Mouse (Mus musculus) ES-Bruce4 (cell line): ENCODE measurements at regions not wholly inside any gene's neighbourhood (a gene's known extent, or its start where the extent isn't known, plus 50 kb on each side); places are given as distances from the start of the nearest gene placed in this dataset.
"Not testable (repeated sequence)": the region's sequence is repeated elsewhere in the genome, so short reads cannot be mapped to it uniquely, and the experiment has no call there.

Source experiments
- CTCF ChIP-seq: IDR thresholded peaks from one replicate; pipeline ENCODE4 v1.8.1; 2011; ENCODE audit warnings: low read depth, low read length
- EP300 ChIP-seq: IDR thresholded peaks from 2 replicates; pipeline ENCODE4 v1.6.1; 2011; ENCODE audit warnings: low read depth, low read length; ENCODE audit not compliant: insufficient read depth
- POLR2A ChIP-seq: IDR thresholded peaks from one replicate; pipeline ENCODE4 v1.8.1; 2011; ENCODE audit warnings: low read length; ENCODE audit not compliant: insufficient read depth

- TF ChIP-seq POLR2A, CTCF, EP300: not testable (repeated sequence)
Observed at GRCm38 (mm10) chr4:22763026-22763425, 274.9 kb upstream of the Pou3f2 start.
